16 mouse cellular contexts compared by ENCODE assay signal in genomic region chr3:94537187-94537586, GRCm38 (mm10). TPM values are rescaled to one million over a fixed set of nuclear protein-coding genes. Genes with fewer than 3 reads are reported as not detected.
A peak's percentile ranks its signal among the peaks of the same experiment; 100 is the strongest.
DNase-seq lines count a peak whose midpoint lies in the region; ATAC-seq lines count a peak whose summit lies in the region.
"Had no signal": no experiment of that assay in that cellular context is flagged by ENCODE, and none has a peak within 500 bp of the region (broad histone marks: within the 10 kb centered on the region; RNA-seq: fewer than 3 reads in every experiment).

No protein-coding gene starts in this region.

- ATAC-seq in heart, embryonic 12.5 days (ENCODE audit: insufficient number of reproducible peaks, low FRiP score), result peak; percentile 55; the same call in 1 of the 2 replicates
- peak; percentile 70; the same call in 1 of the 2 replicates for ATAC-seq in liver, embryonic 12.5 days
- ATAC-seq in hindbrain, embryonic 16.5 days, result no peak

- H3K27ac ChIP-seq in heart, embryonic 12.5 days (ENCODE audit: poor library complexity, severe bottlenecking), result no peak overlapping the region
- peak overlapping the region; percentile 45; the same call in 1 of the 2 replicates for H3K27ac ChIP-seq in liver, embryonic 12.5 days
- H3K27ac ChIP-seq in hindbrain, embryonic 16.5 days (ENCODE audit: low read depth, low read length), result no peak overlapping the region

- 0 out of 2 replicates have a peak, but pooled peaks cover 5% of the 10 kb centered on the region for H3K36me3 ChIP-seq in heart, embryonic 12.5 days
- H3K36me3 ChIP-seq in liver, embryonic 12.5 days, result 0 out of 2 replicates have a peak, but pooled peaks cover 4% of the 10 kb centered on the region
- H3K36me3 ChIP-seq in hindbrain, embryonic 16.5 days (ENCODE audit: control insufficient read depth, insufficient read depth, low read length), result no peaks in the 10 kb centered on the region

- H3K4me3 ChIP-seq in heart, embryonic 12.5 days, result no peak overlapping the region
- no peak overlapping the region for H3K4me3 ChIP-seq in liver, embryonic 12.5 days
- no peak overlapping the region for H3K4me3 ChIP-seq in hindbrain, embryonic 16.5 days (ENCODE audit: low read length)

- 96% methylated on average over 3 of the region's 3 CpGs for WGBS in heart, embryonic 12.5 days
- 87% methylated on average over 3 of the region's 3 CpGs for WGBS in liver, embryonic 12.5 days (ENCODE audit: insufficient replicate concordance)
- WGBS in hindbrain, embryonic 16.5 days, result 90% methylated on average over 3 of the region's 3 CpGs

- H3K4me2 ChIP-seq in heart, embryonic 12.5 days, result no peak overlapping the region
- H3K4me2 ChIP-seq in liver, embryonic 12.5 days, result no peak overlapping the region
- H3K4me2 ChIP-seq in hindbrain, embryonic 16.5 days (ENCODE audit: low read length), result no peak overlapping the region

- no peak overlapping the region for H3K9ac ChIP-seq in heart, embryonic 12.5 days
- no peak overlapping the region for H3K9ac ChIP-seq in liver, embryonic 12.5 days
- H3K9ac ChIP-seq in hindbrain, embryonic 16.5 days (ENCODE audit: low read depth, low read length), result no peak overlapping the region

- DNase-seq in heart, postnatal 4 days, result no peak
- DNase-seq in 416B (ENCODE audit: low read depth) (peak; percentile 58), NIH3T3 (ENCODE audit: low read depth) (peak; percentile 66)
- DNase-seq in layer of hippocampus, adult 8-10 months (ENCODE audit: low spot score in 2 of 2), result no peak
- no peak for DNase-seq in frontal cortex, adult 2 months (ENCODE audit: extremely low spot score in 1 of 2, low spot score in 1 of 2)
- DNase-seq: cerebellum, adult 9-10 months; embryo, embryonic 11 days; heart, adult 18-20 months; heart, postnatal 10 days; kidney, adult 9 months; lung, adult 2 months; right cerebral cortex, adult 18-20 months had no signal

- H3K4me1 ChIP-seq in heart, embryonic 12.5 days (replicated peaks), result no peaks in the 10 kb centered on the region
- peaks cover 8% of the 10 kb centered on the region for H3K4me1 ChIP-seq in liver, embryonic 12.5 days
- no peaks in the 10 kb centered on the region for H3K4me1 ChIP-seq in hindbrain, embryonic 16.5 days (ENCODE audit: control insufficient read depth, insufficient read depth, low read depth, low read length)

- no peaks in the 10 kb centered on the region for H3K27me3 ChIP-seq in heart, embryonic 12.5 days (replicated peaks)
- H3K27me3 ChIP-seq in liver, embryonic 12.5 days (replicated peaks), result no peaks in the 10 kb centered on the region
- H3K27me3 ChIP-seq in hindbrain, embryonic 16.5 days (replicated peaks; ENCODE audit: control insufficient read depth, insufficient read depth, low read length), result no peaks in the 10 kb centered on the region

- no peaks in the 10 kb centered on the region for H3K9me3 ChIP-seq in heart, embryonic 12.5 days (replicated peaks)
- H3K9me3 ChIP-seq in liver, embryonic 12.5 days (replicated peaks), result no peaks in the 10 kb centered on the region
- H3K9me3 ChIP-seq in hindbrain, embryonic 16.5 days (ENCODE audit: control insufficient read depth, low read length), result no peaks in the 10 kb centered on the region

RNA-seq across cellular contexts. Expression of gene Snx27, which starts 45.3 kb away (rescaled TPM):
- polyA plus RNA-seq in heart, embryonic 12.5 days (2016; fragmentation: Nextera tagmentation; extraction: Ambion mirVana), result 40.3 and 41.4 TPM in 2 replicates
- total RNA-seq in heart, postnatal 4 days (2021), result 10 to 100 TPM; 31.8 to 31.9 TPM
- 23.9 and 25.1 TPM in 2 replicates for polyA plus RNA-seq in liver, embryonic 12.5 days (2016; fragmentation: Nextera tagmentation; extraction: Ambion mirVana)
- 100 to 1,000 TPM in 2 of 4 experiments, 10 to 100 TPM in 2; 93.8 to 123 (median 108) TPM for total RNA-seq in layer of hippocampus, adult 8-10 months (2022)
- polyA plus RNA-seq in frontal cortex, adult 2 months (2012; rRNA removed), result 47.5 and 50.5 TPM in 2 replicates
- 94.7 and 95.0 TPM in 2 replicates for polyA plus RNA-seq in hindbrain, embryonic 16.5 days (2015; fragmentation: Nextera tagmentation; extraction: Ambion mirVana)

RNA-seq across cellular contexts. Expression of gene Riiad1, which starts 57.0 kb away (rescaled TPM):
- 5.3 and 5.7 TPM in 2 replicates for polyA plus RNA-seq in heart, embryonic 12.5 days (2016; fragmentation: Nextera tagmentation; extraction: Ambion mirVana)
- total RNA-seq in heart, postnatal 4 days (2021), result 1 to 10 TPM; 1.3 to 2.5 TPM
- polyA plus RNA-seq in liver, embryonic 12.5 days (2016; fragmentation: Nextera tagmentation; extraction: Ambion mirVana), result not detected in 2 replicates
- total RNA-seq in layer of hippocampus, adult 8-10 months (2022), result 1 to 10 TPM; 4.9 to 6.9 (median 6.0) TPM
- polyA plus RNA-seq in frontal cortex, adult 2 months (2012; rRNA removed), result 3.5 and 4.6 TPM in 2 replicates
- 14.0 and 17.8 TPM in 2 replicates for polyA plus RNA-seq in hindbrain, embryonic 16.5 days (2015; fragmentation: Nextera tagmentation; extraction: Ambion mirVana)
- total RNA-seq: neutrophil, adult 5-6 weeks had no signal

RNA-seq across cellular contexts. Expression of gene Celf3, which starts 59.1 kb away (rescaled TPM):
- 1.1 and 1.7 TPM in 2 replicates for polyA plus RNA-seq in heart, embryonic 12.5 days (2016; fragmentation: Nextera tagmentation; extraction: Ambion mirVana)
- total RNA-seq in heart, postnatal 4 days (2021), result under 1 TPM; 0.19 to 0.25 TPM
- polyA plus RNA-seq in liver, embryonic 12.5 days (2016; fragmentation: Nextera tagmentation; extraction: Ambion mirVana), result 0.22 and 0.44 TPM in 2 replicates
- 100 to 1,000 TPM; 153 to 187 (median 176) TPM for total RNA-seq in layer of hippocampus, adult 8-10 months (2022)
- polyA plus RNA-seq in frontal cortex, adult 2 months (2012; rRNA removed), result 410 and 454 TPM in 2 replicates
- polyA plus RNA-seq in hindbrain, embryonic 16.5 days (2015; fragmentation: Nextera tagmentation; extraction: Ambion mirVana), result 184 and 191 TPM in 2 replicates
- total RNA-seq: heart, adult 18-20 months; heart, postnatal 10 days had no signal

Comparison
In these comparisons a context has a peak if more than half of its experiments do, and no peak if none do; other contexts are left out.
1. DNase-seq: peak in 416B (single experiment) and NIH3T3 (single experiment); none in heart, postnatal 4 days (single experiment), layer of hippocampus, adult 8-10 months (0 of 2) and frontal cortex, adult 2 months (0 of 2).
2. RNA of gene Celf3, which starts 59.1 kb away (polyA plus RNA-seq): 410 to 454 TPM in frontal cortex, adult 2 months and 184 to 191 TPM in hindbrain, embryonic 16.5 days; 1.1 to 1.7 TPM in heart, embryonic 12.5 days and 0.22 to 0.44 TPM in liver, embryonic 12.5 days; every median in the first group is over 10 times any median in the second.